Mouse (Mus musculus) ES-E14 (cell line): ENCODE measurements around the gene Mcts2. TPM values are rescaled to one million over a fixed set of nuclear protein-coding genes. Genes with fewer than 3 reads are reported as not detected.
"Not testable (repeated sequence)": the region's sequence is repeated elsewhere in the genome, so short reads cannot be mapped to it uniquely, and the experiment has no call there.

Experiments
- DNase-seq: peaks from one replicate; pipeline ENCODE4 v3.0.0-alpha.2; 2013; ENCODE audit warnings: low read depth, low spot score
- H3K27ac ChIP-seq: 2 replicates; pipeline ENCODE4 v1.5.1; 2012; ENCODE audit warnings: low read depth, mild to moderate bottlenecking, low read length, moderate library complexity, mixed read lengths; ENCODE audit not compliant: poor library complexity, insufficient read depth, severe bottlenecking
- H3K36me3 ChIP-seq: 2 replicates; pipeline ENCODE4 v1.6.1; 2012; ENCODE audit warnings: mild to moderate bottlenecking, low read length, moderate library complexity, mixed read lengths; ENCODE audit not compliant: control insufficient read depth, poor library complexity, insufficient read depth, severe bottlenecking
- H3K4me1 ChIP-seq, 2 experiments: fragments of 150-350 bp in 1 of 2; sonication (generic) in 1 of 2; 2 replicates each; pipeline ENCODE4 v1.6.1; 2012; ENCODE audit warnings: low read length in 2 of 2, mild to moderate bottlenecking in 1 of 2, mixed read lengths in 1 of 2; ENCODE audit not compliant: control insufficient read depth in 2 of 2, insufficient read depth in 2 of 2, poor library complexity in 1 of 2
- H3K4me3 ChIP-seq, 2 experiments: fragments of 150-350 bp in 1 of 2; sonication (generic) in 1 of 2; 2 replicates each; pipeline ENCODE4 v1.5.1; 2012; ENCODE audit warnings: low read length in 2 of 2, low read depth in 1 of 2, mild to moderate bottlenecking in 1 of 2, mixed read lengths in 1 of 2; ENCODE audit not compliant: insufficient read depth in 1 of 2, poor library complexity in 1 of 2, severe bottlenecking in 1 of 2
- H3K9ac ChIP-seq: 2 replicates; pipeline ENCODE4 v1.6.1; 2012; ENCODE audit warnings: low read depth, mild to moderate bottlenecking, low read length, mixed read lengths; ENCODE audit not compliant: poor library complexity, insufficient read depth, severe bottlenecking
- H3K9me3 ChIP-seq: fragments of 150-350 bp; sonication (generic); 2 replicates; pipeline ENCODE4 v1.6.1; 2012; ENCODE audit warnings: low read depth, mild to moderate bottlenecking, low read length; ENCODE audit not compliant: control insufficient read depth, insufficient read depth
- CHD2 ChIP-seq: IDR thresholded peaks from 2 replicates; pipeline ENCODE4 v1.6.1; 2014; ENCODE audit warnings: mild to moderate bottlenecking, low read depth, low read length, inconsistent platforms
- HCFC1 ChIP-seq: IDR thresholded peaks from 2 replicates; pipeline ENCODE4 v1.6.1; 2012; ENCODE audit warnings: low read length, inconsistent platforms, borderline replicate concordance; ENCODE audit not compliant: insufficient read depth
- MAFK ChIP-seq: IDR thresholded peaks from 2 replicates; pipeline ENCODE4 v1.6.1; 2014; ENCODE audit warnings: mild to moderate bottlenecking, low read depth, low read length, inconsistent platforms; ENCODE audit not compliant: insufficient read depth
- ZC3H11A ChIP-seq: IDR thresholded peaks from 2 replicates; pipeline ENCODE4 v1.6.1; 2012; ENCODE audit warnings: low read depth, mild to moderate bottlenecking, inconsistent platforms, low read length, borderline replicate concordance
- ZNF384 ChIP-seq: IDR thresholded peaks from 2 replicates; pipeline ENCODE4 v1.6.1; 2012; ENCODE audit warnings: low read depth, low read length, inconsistent platforms
- in situ Hi-C, 2 experiments: fragments of 600-800 bp; cut with MboI; formaldehyde crosslinking; loops; one replicate each; pipeline ENCODE4 v1.15.1; 2025; ENCODE audit warnings: low sequenced_read_pairs in 2 of 2, inconsistent platforms in 1 of 2; ENCODE audit not compliant: unreplicated experiment in 2 of 2
- total RNA-seq: library from RNA; depleted of rRNA; stranded (reverse); fragments of 300-350 nt; gene quantifications from 2 replicates; pipeline ENCODE4 v1.2.3, GENCODE M21; 2012

Mcts2 gene
- total RNA-seq, 1 experiment: 87.4 TPM

GRCm38 (mm10) chr2:152652901-152653620 lies 33.8 kb upstream of the Mcts2 start:
- Histone ChIP-seq H3K27ac (no peak overlapping the region), H3K36me3 (no peaks in the 10 kb centered on the region), H3K9me3 (no peaks in the 10 kb centered on the region), H3K4me3 (no peak overlapping the region), H3K4me1 (no peaks in the 10 kb centered on the region; a peak in 1 of 4 replicates), H3K9ac (peak overlapping the region; percentile 29; the same call in 1 of the 2 replicates)
- in situ Hi-C loops: no loop called here
- no peak for TF ChIP-seq HCFC1
- no peak for TF ChIP-seq ZC3H11A
- TF ChIP-seq ZNF384: no peak
- TF ChIP-seq CHD2: no peak
- TF ChIP-seq MAFK: no peak
- DNase-seq: no peak

GRCm38 (mm10) chr2:152653874-152654715 lies 32.7 kb upstream of the Mcts2 start:
- TF ChIP-seq CHD2 (no peak), ZC3H11A (no peak), HCFC1 (no peak), MAFK (no peak)
- Histone ChIP-seq H3K36me3 (no peaks in the 10 kb centered on the region), H3K9ac (no peak overlapping the region), H3K4me1 (no peaks in the 10 kb centered on the region; a peak in 1 of 4 replicates), H3K4me3 (no peak overlapping the region), H3K27ac (no peak overlapping the region), H3K9me3 (no peaks in the 10 kb centered on the region)
- DNase-seq: no peak
- in situ Hi-C loops: no loop called here

- no peaks in the 10 kb centered on the region for H3K9me3 ChIP-seq
- peak; percentile 66 for DNase-seq
These were observed 29.4 kb upstream of the Mcts2 start for GRCm38 (mm10) chr2:152657398-152657797.

GRCm38 (mm10) chr2:152661163-152661562 lies 25.7 kb upstream of the Mcts2 start:
- in situ Hi-C loops: no loop called here
- no peak for TF ChIP-seq ZC3H11A
- no peak for TF ChIP-seq ZNF384
- TF ChIP-seq MAFK: no peak
- no peak for TF ChIP-seq HCFC1
- TF ChIP-seq CHD2: no peak
- H3K9me3 ChIP-seq: no peaks in the 10 kb centered on the region
- no peak overlapping the region for H3K27ac ChIP-seq
- H3K36me3 ChIP-seq: no peaks in the 10 kb centered on the region
- no peak overlapping the region for H3K9ac ChIP-seq
- H3K4me3 ChIP-seq: no peak overlapping the region
- H3K4me1 ChIP-seq: no peaks in the 10 kb centered on the region; a peak in 1 of 4 replicates
- no peak for DNase-seq

More at GRCm38 (mm10) chr2:152657398-152657797, 29.4 kb upstream of the Mcts2 start:
- no peak overlapping the region for H3K27ac ChIP-seq
- no peaks in the 10 kb centered on the region for H3K36me3 ChIP-seq
- TF ChIP-seq ZC3H11A (peak; percentile 16; the same call in 1 of the 2 replicates), CHD2 (no peak)
- no peak overlapping the region for H3K4me3 ChIP-seq
- H3K4me1 ChIP-seq: no peaks in the 10 kb centered on the region; a peak in 1 of 4 replicates
- in situ Hi-C loops: no loop called here
- H3K9ac ChIP-seq: no peak overlapping the region

- in situ Hi-C loops, H3K9me3 ChIP-seq: not testable (repeated sequence)
These were observed 20.6 kb upstream of the Mcts2 start for GRCm38 (mm10) chr2:152666191-152666590.

More at GRCm38 (mm10) chr2:152666191-152666590, 20.6 kb upstream of the Mcts2 start:
- H3K27ac ChIP-seq, H3K9ac ChIP-seq, H3K4me1 ChIP-seq, H3K36me3 ChIP-seq, DNase-seq, H3K4me3 ChIP-seq: not testable (repeated sequence)
